Mouse (Mus musculus): ENCODE measurements at regions not wholly inside any gene's neighbourhood (a gene's known extent, or its start where the extent isn't known, plus 50 kb on each side); places are given as distances from the start of the nearest gene placed in this dataset.

- 83% methylated on average over 10 of the region's 10 CpGs for WGBS
- no peak for TF ChIP-seq POLR2A (IDR thresholded peaks at IDR 0.05; ENCODE audit: extremely low read depth, insufficient read depth, low read length)
- no peak for TF ChIP-seq CTCF (IDR thresholded peaks at IDR 0.05; ENCODE audit: low read depth, low read length)
Observed at GRCm38 (mm10) chr2:56997500-56997899, 126.3 kb downstream of the Nr4a2 start.

GRCm38 (mm10) chr2:56992851-56993250 is 131.0 kb downstream of the Nr4a2 start:
- Histone ChIP-seq H3K79me2 (ENCODE audit: control insufficient read depth, insufficient read depth, low read length) (no peaks in the 10 kb centered on the region), H3K27me3 (ENCODE audit: control insufficient read depth, insufficient read depth, low read length) (no peaks in the 10 kb centered on the region), H3K27ac (replicated peaks; ENCODE audit: insufficient read depth, low read depth, low read length) (no peak overlapping the region), H3K36me3 (ENCODE audit: control insufficient read depth, insufficient read depth, low read length) (no peaks in the 10 kb centered on the region), H3K4me3 (ENCODE audit: insufficient read depth, low read depth, low read length) (no peak overlapping the region), H3K4me1 (ENCODE audit: control insufficient read depth, insufficient read depth, low read length) (no peaks in the 10 kb centered on the region), H3K9ac (ENCODE audit: low read depth, low read length) (no peak overlapping the region)
- DNase-seq (ENCODE audit: extremely low read depth, low read depth, low spot score), result peak; percentile 68
- TF ChIP-seq POLR2A (IDR thresholded peaks at IDR 0.05; ENCODE audit: extremely low read depth, insufficient read depth, low read length) (no peak), CTCF (IDR thresholded peaks at IDR 0.05; ENCODE audit: low read depth, low read length) (no peak)
- whole genome bisulfite sequencing, result 19% methylated on average over 5 of the region's 5 CpGs

More at GRCm38 (mm10) chr2:56997500-56997899, 126.3 kb downstream of the Nr4a2 start:
- H3K9ac ChIP-seq (ENCODE audit: low read depth, low read length), result no peak overlapping the region
- H3K4me1 ChIP-seq (ENCODE audit: control insufficient read depth, insufficient read depth, low read length), result no peaks in the 10 kb centered on the region
- no peaks in the 10 kb centered on the region for H3K36me3 ChIP-seq (ENCODE audit: control insufficient read depth, insufficient read depth, low read length)
- H3K4me3 ChIP-seq (ENCODE audit: insufficient read depth, low read depth, low read length), result no peak overlapping the region
- H3K27ac ChIP-seq (replicated peaks; ENCODE audit: insufficient read depth, low read depth, low read length), result no peak overlapping the region
- DNase-seq (ENCODE audit: extremely low read depth, low read depth, low spot score), result no peak
- no peaks in the 10 kb centered on the region for H3K27me3 ChIP-seq (ENCODE audit: control insufficient read depth, insufficient read depth, low read length)
- H3K79me2 ChIP-seq (ENCODE audit: control insufficient read depth, insufficient read depth, low read length), result no peaks in the 10 kb centered on the region

GRCm38 (mm10) chr2:56991821-56992220 is 132.0 kb downstream of the Nr4a2 start:
- H3K9ac ChIP-seq (ENCODE audit: low read depth, low read length), result no peak overlapping the region
- H3K4me3 ChIP-seq (ENCODE audit: insufficient read depth, low read depth, low read length), result no peak overlapping the region
- no peaks in the 10 kb centered on the region for H3K79me2 ChIP-seq (ENCODE audit: control insufficient read depth, insufficient read depth, low read length)
- 55% methylated on average over 3 of the region's 3 CpGs for WGBS
- peak; percentile 1 for DNase-seq (ENCODE audit: extremely low read depth, low read depth, low spot score)
- H3K36me3 ChIP-seq (ENCODE audit: control insufficient read depth, insufficient read depth, low read length), result no peaks in the 10 kb centered on the region
- H3K27ac ChIP-seq (replicated peaks; ENCODE audit: insufficient read depth, low read depth, low read length), result no peak overlapping the region
- no peaks in the 10 kb centered on the region for H3K4me1 ChIP-seq (ENCODE audit: control insufficient read depth, insufficient read depth, low read length)
- no peaks in the 10 kb centered on the region for H3K27me3 ChIP-seq (ENCODE audit: control insufficient read depth, insufficient read depth, low read length)
- no peak for TF ChIP-seq CTCF (IDR thresholded peaks at IDR 0.05; ENCODE audit: low read depth, low read length)
- no peak for TF ChIP-seq POLR2A (IDR thresholded peaks at IDR 0.05; ENCODE audit: extremely low read depth, insufficient read depth, low read length)

DNA sequence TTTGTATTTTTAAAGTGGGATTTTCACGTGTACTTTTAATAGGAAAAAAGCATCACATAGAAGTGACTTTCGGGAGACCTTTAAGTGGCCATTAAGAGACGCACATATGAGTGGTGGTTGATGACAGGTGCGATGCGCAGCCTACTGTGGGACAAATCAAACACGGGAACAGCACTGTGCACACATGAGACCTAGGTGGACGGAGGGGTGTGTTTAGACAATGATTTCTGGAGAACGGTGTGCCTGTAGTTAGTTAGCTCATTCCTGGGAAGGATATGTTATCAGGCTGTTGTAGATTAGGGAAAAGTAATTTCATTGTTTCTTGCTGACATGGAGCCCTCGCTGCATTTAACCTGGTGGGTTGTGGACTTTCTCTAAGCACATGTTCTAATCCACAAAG is 133.0 kb downstream of the Nr4a2 start:
- Histone ChIP-seq H3K4me3 (ENCODE audit: insufficient read depth, low read depth, low read length) (no peak overlapping the region), H3K27ac (replicated peaks; ENCODE audit: insufficient read depth, low read depth, low read length) (no peak overlapping the region), H3K27me3 (ENCODE audit: control insufficient read depth, insufficient read depth, low read length) (no peaks in the 10 kb centered on the region), H3K36me3 (ENCODE audit: control insufficient read depth, insufficient read depth, low read length) (no peaks in the 10 kb centered on the region), H3K9ac (ENCODE audit: low read depth, low read length) (no peak overlapping the region), H3K79me2 (ENCODE audit: control insufficient read depth, insufficient read depth, low read length) (no peaks in the 10 kb centered on the region), H3K4me1 (ENCODE audit: control insufficient read depth, insufficient read depth, low read length) (no peaks in the 10 kb centered on the region)
- 77% methylated on average over 9 of the region's 9 CpGs for WGBS
- no peak for DNase-seq (ENCODE audit: extremely low read depth, low read depth, low spot score)
- TF ChIP-seq CTCF (IDR thresholded peaks at IDR 0.05; ENCODE audit: low read depth, low read length) (no peak), POLR2A (IDR thresholded peaks at IDR 0.05; ENCODE audit: extremely low read depth, insufficient read depth, low read length) (no peak)

GRCm38 (mm10) chr2:56983167-56983566 is 140.6 kb downstream of the Nr4a2 start:
- Histone ChIP-seq H3K79me2 (ENCODE audit: control insufficient read depth, insufficient read depth, low read length) (no peaks in the 10 kb centered on the region), H3K36me3 (ENCODE audit: control insufficient read depth, insufficient read depth, low read length) (no peaks in the 10 kb centered on the region), H3K9ac (ENCODE audit: low read depth, low read length) (no peak overlapping the region), H3K4me1 (ENCODE audit: control insufficient read depth, insufficient read depth, low read length) (no peaks in the 10 kb centered on the region), H3K4me3 (ENCODE audit: insufficient read depth, low read depth, low read length) (no peak overlapping the region), H3K27ac (replicated peaks; ENCODE audit: insufficient read depth, low read depth, low read length) (no peak overlapping the region), H3K27me3 (ENCODE audit: control insufficient read depth, insufficient read depth, low read length) (no peaks in the 10 kb centered on the region)
- DNase-seq (ENCODE audit: extremely low read depth, low read depth, low spot score), result no peak
- 58% methylated on average over 4 of the region's 4 CpGs for WGBS
- TF ChIP-seq POLR2A (IDR thresholded peaks at IDR 0.05; ENCODE audit: extremely low read depth, insufficient read depth, low read length) (no peak), CTCF (IDR thresholded peaks at IDR 0.05; ENCODE audit: low read depth, low read length) (no peak)

- no peak for TF ChIP-seq POLR2A (IDR thresholded peaks at IDR 0.05; ENCODE audit: extremely low read depth, insufficient read depth, low read length)
- Histone ChIP-seq H3K27ac (replicated peaks; ENCODE audit: insufficient read depth, low read depth, low read length) (no peak overlapping the region), H3K27me3 (ENCODE audit: control insufficient read depth, insufficient read depth, low read length) (no peaks in the 10 kb centered on the region), H3K9ac (ENCODE audit: low read depth, low read length) (no peak overlapping the region), H3K4me3 (ENCODE audit: insufficient read depth, low read depth, low read length) (no peak overlapping the region), H3K4me1 (ENCODE audit: control insufficient read depth, insufficient read depth, low read length) (no peaks in the 10 kb centered on the region), H3K36me3 (ENCODE audit: control insufficient read depth, insufficient read depth, low read length) (no peaks in the 10 kb centered on the region), H3K79me2 (ENCODE audit: control insufficient read depth, insufficient read depth, low read length) (no peaks in the 10 kb centered on the region)
- DNase-seq (ENCODE audit: extremely low read depth, low read depth, low spot score), result no peak
Observed at GRCm38 (mm10) chr2:56980601-56981000, 143.2 kb downstream of the Nr4a2 start.
